21 mouse cellular contexts compared by ENCODE assay signal in the genomic region with DNA sequence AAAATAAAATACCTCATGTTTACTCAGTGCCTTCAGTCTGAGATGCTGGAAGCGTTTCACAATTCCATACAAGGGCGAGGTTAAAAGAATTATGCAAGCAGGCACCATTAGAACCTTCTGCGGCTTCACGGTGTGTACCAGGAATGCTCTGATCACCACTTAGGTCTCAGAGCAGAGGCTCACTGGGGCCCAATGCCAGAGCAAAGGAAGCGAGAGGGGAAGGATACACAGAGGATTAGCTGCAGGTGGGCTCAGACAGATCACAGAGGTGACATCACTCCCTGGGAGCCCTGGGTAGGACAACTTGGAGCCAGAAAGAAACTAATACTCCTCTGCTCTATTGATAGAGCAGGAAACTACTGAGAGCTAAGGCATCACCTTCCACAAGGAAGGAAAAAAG. TPM values are rescaled to one million over a fixed set of nuclear protein-coding genes. Genes with fewer than 3 reads are reported as not detected.
DNase-seq lines count a peak whose midpoint lies in the region; ATAC-seq and TF ChIP-seq lines count a peak whose summit lies in the region.
"Had no signal": no experiment of that assay in that cellular context is flagged by ENCODE, and none has a peak within 500 bp of the region (broad histone marks: within the 10 kb centered on the region; RNA-seq: fewer than 3 reads in every experiment).

No protein-coding gene starts in this region.

- H3K4me3 ChIP-seq in cerebellum, adult 2 months (replicated peaks; ENCODE audit: insufficient read depth, low read depth, low read length), result no peak overlapping the region
- H3K4me3 ChIP-seq in midbrain, embryonic 11.5 days (ENCODE audit: low read depth, low read length), result no peak overlapping the region
- H3K4me3 ChIP-seq in midbrain, embryonic 10.5 days, result no peak overlapping the region
- no peak overlapping the region for H3K4me3 ChIP-seq in lung, postnatal 0 days (ENCODE audit: low read depth, low read length)
- no peak overlapping the region for H3K4me3 ChIP-seq in forebrain, embryonic 15.5 days
- H3K4me3 ChIP-seq in forebrain, embryonic 10.5 days, result no peak overlapping the region
- H3K4me3 ChIP-seq: embryonic facial prominence, embryonic 12.5 days; hindbrain, embryonic 13.5 days; limb, embryonic 12.5 days; liver, embryonic 13.5 days; midbrain, embryonic 13.5 days; neural tube, embryonic 12.5 days had no signal

- TF ChIP-seq EP300 in lung, postnatal 0 days (IDR thresholded peaks at IDR 0.05), result peak; percentile 40; the same call in 1 of the 2 replicates

- no peak overlapping the region for H3K9ac ChIP-seq in midbrain, embryonic 11.5 days (ENCODE audit: low read length)
- H3K9ac ChIP-seq in lung, postnatal 0 days (replicated peaks; ENCODE audit: low read depth), result no peak overlapping the region
- no peak overlapping the region for H3K9ac ChIP-seq in forebrain, embryonic 15.5 days (replicated peaks)
- H3K9ac ChIP-seq: embryonic facial prominence, embryonic 12.5 days; hindbrain, embryonic 13.5 days; limb, embryonic 12.5 days; liver, embryonic 13.5 days; midbrain, embryonic 13.5 days; neural tube, embryonic 12.5 days had no signal

- TF ChIP-seq POLR2A in cerebellum, adult 2 months (IDR thresholded peaks at IDR 0.05; ENCODE audit: borderline replicate concordance, insufficient read depth, low read length), result no peak

- no peaks in the 10 kb centered on the region for H3K36me3 ChIP-seq in midbrain, embryonic 11.5 days (ENCODE audit: control insufficient read depth, insufficient read depth, low read length)
- H3K36me3 ChIP-seq in midbrain, embryonic 10.5 days, result peaks cover 41% of the 10 kb centered on the region
- peaks cover 4% of the 10 kb centered on the region; the same call in 1 of the 2 replicates for H3K36me3 ChIP-seq in lung, postnatal 0 days (ENCODE audit: insufficient read depth, low read length)
- H3K36me3 ChIP-seq in forebrain, embryonic 15.5 days, result no peaks in the 10 kb centered on the region
- peaks cover 32% of the 10 kb centered on the region for H3K36me3 ChIP-seq in forebrain, embryonic 10.5 days (replicated peaks)

- no peak for ATAC-seq in midbrain, embryonic 11.5 days (ENCODE audit: low FRiP score)
- peak; percentile 77 for ATAC-seq in lung, postnatal 0 days
- no peak for ATAC-seq in forebrain, embryonic 15.5 days (replicated peaks)
- ATAC-seq: forebrain, embryonic 16.5 days; midbrain, embryonic 13.5 days had no signal

- no peaks in the 10 kb centered on the region for H3K4me1 ChIP-seq in cerebellum, adult 2 months (ENCODE audit: control insufficient read depth, insufficient read depth, low read length)
- H3K4me1 ChIP-seq in midbrain, embryonic 11.5 days (ENCODE audit: control insufficient read depth, insufficient read depth, low read length), result no peaks in the 10 kb centered on the region
- H3K4me1 ChIP-seq in midbrain, embryonic 10.5 days, result no peaks in the 10 kb centered on the region
- no peaks in the 10 kb centered on the region for H3K4me1 ChIP-seq in lung, postnatal 0 days (ENCODE audit: insufficient read depth, low read depth, low read length)
- H3K4me1 ChIP-seq in forebrain, embryonic 15.5 days, result no peaks in the 10 kb centered on the region
- H3K4me1 ChIP-seq in forebrain, embryonic 10.5 days, result no peaks in the 10 kb centered on the region
- H3K4me1 ChIP-seq: embryonic facial prominence, embryonic 12.5 days; hindbrain, embryonic 13.5 days; liver, embryonic 13.5 days; neural tube, embryonic 12.5 days had no signal

- TF ChIP-seq CTCF in cerebellum, adult 2 months (IDR thresholded peaks at IDR 0.05; ENCODE audit: borderline replicate concordance, insufficient read depth, low read depth, low read length), result no peak
- no peak for TF ChIP-seq CTCF in lung, postnatal 0 days (IDR thresholded peaks at IDR 0.05)

- no peaks in the 10 kb centered on the region for H3K9me3 ChIP-seq in midbrain, embryonic 11.5 days (ENCODE audit: control insufficient read depth, low read length)
- H3K9me3 ChIP-seq in midbrain, embryonic 10.5 days (replicated peaks), result no peaks in the 10 kb centered on the region
- no peaks in the 10 kb centered on the region for H3K9me3 ChIP-seq in lung, postnatal 0 days (ENCODE audit: low read length)
- no peaks in the 10 kb centered on the region for H3K9me3 ChIP-seq in forebrain, embryonic 15.5 days
- H3K9me3 ChIP-seq in forebrain, embryonic 10.5 days, result no peaks in the 10 kb centered on the region
- H3K9me3 ChIP-seq: embryonic facial prominence, embryonic 12.5 days; hindbrain, embryonic 13.5 days; limb, embryonic 12.5 days; liver, embryonic 13.5 days; midbrain, embryonic 13.5 days; neural tube, embryonic 12.5 days had no signal

- no peak overlapping the region for H3K4me2 ChIP-seq in midbrain, embryonic 11.5 days
- no peak overlapping the region for H3K4me2 ChIP-seq in lung, postnatal 0 days (replicated peaks; ENCODE audit: low read depth, low read length)
- no peak overlapping the region for H3K4me2 ChIP-seq in forebrain, embryonic 15.5 days (replicated peaks)
- H3K4me2 ChIP-seq: embryonic facial prominence, embryonic 12.5 days; heart, embryonic 11.5 days; hindbrain, embryonic 13.5 days; limb, embryonic 12.5 days; liver, embryonic 13.5 days; midbrain, embryonic 13.5 days; neural tube, embryonic 12.5 days had no signal

- peak; percentile 36 to 37 for DNase-seq in cerebellum, adult 2 months
- no peak for DNase-seq in cerebellum, adult 11 months
- peak; percentile 60 for DNase-seq in midbrain, embryonic 11.5 days (ENCODE audit: low spot score, missing footprints)
- no peak for DNase-seq in midbrain, embryonic 10.5 days (ENCODE audit: low spot score)
- peak; percentile 68 for DNase-seq in lung, postnatal 0 days (ENCODE audit: low spot score)
- no peak for DNase-seq in kidney, postnatal 10 days
- DNase-seq in forebrain, embryonic 10.5 days (ENCODE audit: extremely low spot score, low spot score), result no peak
- DNase-seq: adrenal gland, postnatal 25 days; heart, postnatal 10 days; kidney, adult 9 months; layer of hippocampus, adult 9-11 months; liver, embryonic 13.5 days; right cerebral cortex, adult 18-20 months had no signal

- 55% methylated on average over 5 of the region's 5 CpGs for WGBS in cerebellum, adult 2 months
- 65% methylated on average over 5 of the region's 5 CpGs for WGBS in midbrain, embryonic 11.5 days
- 52% methylated on average over 5 of the region's 5 CpGs for WGBS in midbrain, embryonic 10.5 days
- 43% methylated on average over 5 of the region's 5 CpGs for WGBS in lung, postnatal 0 days
- WGBS in forebrain, embryonic 15.5 days, result 61% methylated on average over 5 of the region's 5 CpGs
- WGBS in forebrain, embryonic 10.5 days, result 58% methylated on average over 5 of the region's 5 CpGs

- H3K27ac ChIP-seq in cerebellum, adult 2 months (ENCODE audit: insufficient read depth, low read length), result no peak overlapping the region
- H3K27ac ChIP-seq in midbrain, embryonic 11.5 days (ENCODE audit: low read depth, low read length), result no peak overlapping the region
- H3K27ac ChIP-seq in midbrain, embryonic 10.5 days (replicated peaks), result no peak overlapping the region
- H3K27ac ChIP-seq in lung, postnatal 0 days (ENCODE audit: low read length), result peak overlapping the region; percentile 39; the same call in 1 of the 2 replicates
- no peak overlapping the region for H3K27ac ChIP-seq in forebrain, embryonic 15.5 days (replicated peaks)
- H3K27ac ChIP-seq in forebrain, embryonic 10.5 days, result no peak overlapping the region
- H3K27ac ChIP-seq: embryonic facial prominence, embryonic 12.5 days; hindbrain, embryonic 13.5 days; limb, embryonic 12.5 days; liver, embryonic 13.5 days; midbrain, embryonic 13.5 days; neural tube, embryonic 12.5 days had no signal

- no peaks in the 10 kb centered on the region for H3K27me3 ChIP-seq in cerebellum, adult 2 months (ENCODE audit: control insufficient read depth, insufficient read depth, low read length)
- H3K27me3 ChIP-seq in midbrain, embryonic 11.5 days (ENCODE audit: control insufficient read depth, insufficient read depth, low read length), result no peaks in the 10 kb centered on the region
- no peaks in the 10 kb centered on the region for H3K27me3 ChIP-seq in midbrain, embryonic 10.5 days (ENCODE audit: low read depth, poor library complexity, severe bottlenecking)
- H3K27me3 ChIP-seq in lung, postnatal 0 days (replicated peaks; ENCODE audit: insufficient read depth, low read length), result no peaks in the 10 kb centered on the region
- H3K27me3 ChIP-seq in forebrain, embryonic 15.5 days, result no peaks in the 10 kb centered on the region
- H3K27me3 ChIP-seq in forebrain, embryonic 10.5 days (ENCODE audit: poor library complexity, severe bottlenecking), result no peaks in the 10 kb centered on the region
- H3K27me3 ChIP-seq: embryonic facial prominence, embryonic 12.5 days; hindbrain, embryonic 13.5 days; limb, embryonic 12.5 days; liver, embryonic 13.5 days; midbrain, embryonic 13.5 days; neural tube, embryonic 12.5 days had no signal

RNA-seq across cellular contexts. Expression of gene Abhd10, which starts 48.5 kb away (rescaled TPM):
- polyA plus RNA-seq in cerebellum, adult 2 months (2012; rRNA removed), result 37.3 and 41.0 TPM in 2 replicates
- 48.2 and 48.5 TPM in 2 replicates for polyA plus RNA-seq in midbrain, embryonic 11.5 days (2014; fragmentation: Nextera tagmentation; extraction: Ambion mirVana)
- polyA plus RNA-seq in midbrain, embryonic 10.5 days (2016; fragmentation: Nextera tagmentation; extraction: Ambion mirVana), result 46.9 and 50.1 TPM in 2 replicates
- 21.3 and 21.7 TPM in 2 replicates for polyA plus RNA-seq in lung, postnatal 0 days (2015; fragmentation: Nextera tagmentation; extraction: Ambion mirVana)
- polyA plus RNA-seq in forebrain, embryonic 15.5 days (2015; fragmentation: Nextera tagmentation; extraction: Ambion mirVana), result 39.8 and 43.3 TPM in 2 replicates
- polyA plus RNA-seq in forebrain, embryonic 10.5 days (2016; fragmentation: Nextera tagmentation; extraction: Ambion mirVana), result 41.2 and 41.4 TPM in 2 replicates

Comparison
In these comparisons a context has a peak if more than half of its experiments do, and no peak if none do; other contexts are left out.
1. DNase-seq: peak in cerebellum, adult 2 months (2 of 2), midbrain, embryonic 11.5 days (single experiment) and lung, postnatal 0 days (single experiment); none in cerebellum, adult 11 months (single experiment), midbrain, embryonic 10.5 days (single experiment), kidney, postnatal 10 days (single experiment) and forebrain, embryonic 10.5 days (single experiment).